Mouse (Mus musculus) layer of hippocampus, postnatal 14 days (tissue): ENCODE results near the gene Npr1. TPM values are rescaled to one million over a fixed set of nuclear protein-coding genes. Genes with fewer than 3 reads are reported as not detected.

Experiments used
- DNase-seq, 2 experiments: peaks; one replicate each; pipeline ENCODE4 v3.0.0; 2021 to 2022; ENCODE audit warnings: low spot score in 2 of 2, mixed read lengths in 1 of 2
- total RNA-seq, 2 experiments: library from RNA; stranded (reverse); gene quantifications; 2 replicates each; pipeline ENCODE4 v1.2.3; 2021

The Npr1 gene
- total RNA-seq, 2 experiments from 2014 or later: 4.2 to 6.5 TPM

- DNase-seq: no peak
These were observed 21.3 kb upstream of the Npr1 start for GRCm38 (mm10) chr3:90486998-90487397.

DNA sequence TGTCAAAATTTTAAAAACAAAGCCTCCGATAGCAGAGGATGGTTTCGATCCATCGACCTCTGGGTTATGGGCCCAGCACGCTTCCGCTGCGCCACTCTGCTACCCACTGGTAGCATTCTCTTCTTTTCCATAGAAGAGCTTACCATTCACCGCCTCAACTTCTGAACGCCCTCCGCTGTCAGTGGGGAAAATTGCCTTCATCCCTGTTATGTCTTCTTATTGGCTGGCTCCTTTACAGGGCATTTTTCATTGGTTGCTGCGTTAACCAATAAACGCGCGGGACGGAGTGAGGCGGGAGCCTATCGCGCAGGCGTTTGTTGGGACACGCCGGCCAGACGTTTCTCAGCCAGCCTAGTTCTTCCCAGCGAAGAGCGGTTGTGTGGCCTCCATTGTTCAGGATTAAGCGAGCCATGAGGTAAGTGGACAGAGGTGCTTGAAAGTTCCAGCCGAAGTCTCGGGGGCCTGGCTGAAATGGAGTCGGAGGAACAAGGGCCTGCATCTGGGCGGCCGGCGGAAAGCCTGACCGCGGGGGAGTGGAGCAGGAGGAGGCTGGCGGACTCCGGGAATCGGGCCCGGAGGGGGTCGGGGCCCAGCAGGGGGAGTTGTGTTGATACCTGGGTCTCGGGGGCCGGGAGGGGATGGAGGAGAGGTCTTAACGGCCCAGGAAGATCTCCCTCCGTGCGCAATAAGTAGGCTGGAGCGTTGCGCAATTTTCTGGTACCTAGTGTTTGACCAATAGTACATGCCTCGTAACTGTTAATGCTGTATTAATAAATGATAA, 10.4 kb upstream of the Npr1 start, which contains the start of gene Ilf2:
Gene Ilf2, plus strand, starts transcription at position 296 of the 781 bp plus-strand sequence.
- DNase-seq: peak; percentile 96 to 98

DNA sequence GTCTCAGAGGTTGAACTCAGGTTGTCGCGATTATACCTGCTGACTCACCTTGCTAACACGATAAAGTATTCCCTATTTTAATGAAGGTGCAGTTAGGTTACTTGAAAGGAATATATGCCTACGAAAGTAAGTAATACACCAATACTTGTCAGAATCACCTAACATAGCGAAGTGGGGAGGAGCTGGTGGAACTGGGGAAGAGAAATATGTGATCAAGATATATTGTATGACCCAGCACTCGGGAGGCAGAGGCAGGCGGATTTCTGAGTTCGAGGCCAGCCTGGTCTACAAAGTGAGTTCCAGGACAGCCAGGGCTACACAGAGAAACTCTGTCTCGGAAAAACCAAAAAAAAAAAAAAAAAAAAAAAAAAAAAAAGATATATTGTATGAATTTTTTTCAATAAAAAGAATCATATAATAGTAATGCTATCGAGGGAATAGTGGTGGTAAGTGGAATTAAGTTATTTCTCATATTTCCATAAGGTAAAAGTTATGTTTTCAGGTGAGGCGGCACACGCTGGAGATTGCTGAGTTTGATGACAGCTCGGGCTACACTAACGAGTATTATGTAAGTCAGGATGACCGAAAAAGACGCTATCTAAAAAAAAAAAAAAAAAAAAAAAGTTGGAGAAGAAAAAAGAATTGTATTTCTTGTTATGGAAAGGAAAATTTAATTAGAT, 9.6 kb upstream of the Npr1 start:
- DNase-seq: no peak

- no peak for DNase-seq
These were observed 6.5 kb upstream of the Npr1 start for GRCm38 (mm10) chr3:90472213-90472612.

DNA sequence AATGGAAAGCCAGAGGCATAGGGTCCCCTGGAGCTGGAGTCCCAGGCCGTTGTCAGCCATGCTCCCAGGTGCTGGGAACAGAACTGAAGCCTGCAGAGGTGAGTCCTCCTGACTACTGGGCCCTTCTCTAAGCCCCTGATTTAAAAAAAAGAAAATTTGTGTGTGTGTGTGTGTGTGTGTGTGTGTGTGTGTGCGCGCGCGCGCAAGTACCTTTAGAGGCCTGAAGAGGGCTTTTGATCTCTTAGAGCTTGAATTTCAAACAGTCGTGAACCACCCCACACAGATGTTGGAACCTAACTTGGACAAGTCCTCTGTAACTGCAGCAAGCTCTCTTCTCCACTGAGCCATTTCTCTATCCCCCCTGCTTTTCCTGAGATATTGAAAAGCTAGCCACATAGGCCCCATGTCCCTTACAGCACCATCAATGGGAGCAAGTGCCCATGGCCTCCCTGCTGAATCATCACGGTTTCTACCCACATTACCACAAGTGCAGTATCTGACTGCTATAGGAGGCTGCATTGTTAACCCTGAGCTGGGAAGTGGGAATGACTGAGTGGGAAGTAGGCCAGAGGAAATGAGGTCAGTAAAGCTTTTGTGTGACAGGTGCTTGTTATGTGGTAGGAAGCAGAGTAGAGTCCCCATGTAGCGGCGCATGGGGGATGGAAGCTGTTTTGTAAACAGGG, 2.1 kb upstream of the Npr1 start:
- DNase-seq: no peak

GRCm38 (mm10) chr3:90466311-90466766, 673 bp upstream of the Npr1 start:
- peak; percentile 44 to 79 for DNase-seq

DNA sequence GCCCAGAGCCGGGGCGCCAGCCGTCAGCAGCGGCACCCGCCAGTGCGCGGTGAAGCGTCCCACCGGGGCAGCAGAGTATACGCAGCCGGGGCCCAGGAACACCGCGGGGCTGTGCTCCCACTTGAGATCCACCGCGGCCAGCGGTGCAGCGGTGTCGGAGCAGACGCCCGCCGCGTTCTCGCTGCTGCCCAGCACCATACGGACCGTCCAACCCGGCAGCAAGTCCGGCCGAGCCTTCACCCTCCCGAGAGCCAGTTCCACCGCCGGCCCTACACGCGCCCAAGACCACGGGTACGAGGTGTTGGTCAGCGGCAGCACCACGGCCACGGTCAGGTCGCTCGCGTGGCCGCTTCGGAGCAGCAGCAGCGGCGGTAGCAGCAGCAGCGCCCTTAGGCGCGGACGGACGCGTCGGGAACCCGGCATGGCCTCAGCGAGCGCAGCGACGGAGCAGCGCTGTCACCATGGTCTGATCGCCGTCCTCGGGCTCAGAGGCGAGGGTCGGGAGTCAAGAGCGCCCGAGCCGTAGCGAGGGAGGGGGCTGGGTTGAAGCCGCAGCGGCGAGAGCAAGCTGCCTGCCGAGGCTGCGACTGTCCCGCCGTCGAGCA, 483 bp downstream of the Npr1 start:
- DNase-seq: no peak

DNA sequence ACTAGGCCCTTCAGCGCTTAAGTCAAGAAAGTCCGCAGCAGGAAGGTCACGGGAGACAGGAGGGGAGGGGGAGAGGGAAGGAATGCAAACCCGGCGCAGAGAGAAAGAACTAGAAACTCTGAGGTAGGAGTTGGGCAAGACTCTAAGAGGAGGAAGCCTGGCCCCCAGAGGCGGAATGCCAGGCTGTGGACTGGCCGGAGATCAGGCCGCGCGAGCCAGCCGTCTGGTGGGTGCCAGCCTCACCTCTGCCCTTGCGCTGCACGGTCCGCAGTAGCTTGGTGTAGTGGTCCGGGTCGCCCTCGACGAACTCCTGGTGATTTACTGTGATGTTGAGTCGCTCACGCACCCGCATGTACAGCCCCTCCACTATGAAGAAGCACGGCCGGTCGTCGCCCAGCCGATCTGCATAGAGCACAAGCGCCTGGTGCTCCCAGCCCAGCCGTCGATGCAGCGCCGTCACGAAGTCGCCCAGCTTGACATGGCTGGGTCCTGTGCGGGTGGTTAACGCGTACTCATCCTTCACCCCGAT, 1.1 kb downstream of the Npr1 start:
- DNase-seq: no peak

DNA sequence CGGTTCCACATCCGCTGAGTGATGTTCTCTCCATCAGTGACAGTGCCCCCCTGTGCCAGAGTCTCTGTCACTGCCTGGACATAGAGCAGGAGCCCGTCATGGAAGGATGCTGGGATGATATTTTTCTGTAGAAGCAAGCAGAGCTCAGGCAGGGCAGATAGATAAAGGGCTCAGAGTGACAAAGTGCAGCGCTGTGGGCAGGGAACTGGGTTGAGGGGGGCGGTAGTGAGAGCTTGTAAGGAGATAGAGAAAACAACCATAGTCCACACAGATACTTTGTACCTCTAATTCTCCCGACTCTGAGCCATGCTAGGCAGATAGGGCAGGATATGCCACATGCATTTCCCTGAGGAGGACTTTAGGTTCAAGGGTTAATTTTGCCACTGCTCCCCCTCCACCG, 3.1 kb downstream of the Npr1 start:
- no peak for DNase-seq

GRCm38 (mm10) chr3:90461935-90462334, 3.7 kb downstream of the Npr1 start:
- no peak for DNase-seq

DNA sequence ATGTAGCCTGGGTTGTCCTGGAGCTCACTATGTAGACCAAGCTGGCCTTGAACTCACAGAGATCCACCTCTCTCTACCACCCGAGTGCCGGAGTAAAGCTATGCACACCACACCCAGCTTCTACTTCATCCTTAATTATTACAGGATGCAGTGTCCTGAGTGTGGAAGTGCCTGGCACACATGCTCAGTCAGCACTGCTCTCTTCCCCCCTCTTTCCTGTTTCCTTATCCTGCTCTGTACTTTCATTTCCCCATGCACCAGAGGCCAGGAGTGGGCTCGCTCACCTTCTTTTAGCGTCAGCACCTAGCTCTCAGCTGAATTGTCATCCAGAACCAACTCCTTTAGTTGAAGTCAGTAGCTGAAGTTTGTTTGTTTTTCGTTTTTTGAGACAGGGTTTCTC, 5.4 kb downstream of the Npr1 start:
- DNase-seq: no peak

GRCm38 (mm10) chr3:90459727-90460126, 5.9 kb downstream of the Npr1 start:
- DNase-seq: no peak

GRCm38 (mm10) chr3:90454931-90455330, 10.7 kb downstream of the Npr1 start:
- DNase-seq: no peak

GRCm38 (mm10) chr3:90451396-90452095, 14.1 kb downstream of the Npr1 start:
- peak in 1 of 2 experiments; percentile 39 for DNase-seq

GRCm38 (mm10) chr3:90450874-90451273, 14.8 kb downstream of the Npr1 start:
- no peak for DNase-seq

GRCm38 (mm10) chr3:90448626-90449025, 17.0 kb downstream of the Npr1 start:
- no peak for DNase-seq

DNA sequence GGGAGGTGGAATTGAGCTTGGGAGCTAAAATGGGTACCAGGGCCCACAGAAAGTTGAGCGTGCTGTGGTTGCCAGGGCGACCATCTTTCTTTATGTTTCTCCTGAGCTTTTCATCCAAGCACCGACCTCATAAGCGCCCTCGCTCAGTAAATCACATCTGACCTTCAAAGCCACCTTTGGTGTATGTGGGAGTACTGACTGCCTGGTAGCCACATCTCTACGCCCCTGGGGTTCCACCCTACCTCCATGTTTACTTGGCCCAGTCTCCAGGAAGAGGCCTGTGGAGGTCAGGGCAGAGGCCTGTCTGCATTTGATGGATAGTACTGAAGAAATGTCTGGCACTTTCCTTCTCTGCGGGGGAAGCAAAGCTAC, 18.6 kb downstream of the Npr1 start:
- no peak for DNase-seq

GRCm38 (mm10) chr3:90446389-90447122, 19.1 kb downstream of the Npr1 start:
- peak; percentile 69 to 75 for DNase-seq

DNA sequence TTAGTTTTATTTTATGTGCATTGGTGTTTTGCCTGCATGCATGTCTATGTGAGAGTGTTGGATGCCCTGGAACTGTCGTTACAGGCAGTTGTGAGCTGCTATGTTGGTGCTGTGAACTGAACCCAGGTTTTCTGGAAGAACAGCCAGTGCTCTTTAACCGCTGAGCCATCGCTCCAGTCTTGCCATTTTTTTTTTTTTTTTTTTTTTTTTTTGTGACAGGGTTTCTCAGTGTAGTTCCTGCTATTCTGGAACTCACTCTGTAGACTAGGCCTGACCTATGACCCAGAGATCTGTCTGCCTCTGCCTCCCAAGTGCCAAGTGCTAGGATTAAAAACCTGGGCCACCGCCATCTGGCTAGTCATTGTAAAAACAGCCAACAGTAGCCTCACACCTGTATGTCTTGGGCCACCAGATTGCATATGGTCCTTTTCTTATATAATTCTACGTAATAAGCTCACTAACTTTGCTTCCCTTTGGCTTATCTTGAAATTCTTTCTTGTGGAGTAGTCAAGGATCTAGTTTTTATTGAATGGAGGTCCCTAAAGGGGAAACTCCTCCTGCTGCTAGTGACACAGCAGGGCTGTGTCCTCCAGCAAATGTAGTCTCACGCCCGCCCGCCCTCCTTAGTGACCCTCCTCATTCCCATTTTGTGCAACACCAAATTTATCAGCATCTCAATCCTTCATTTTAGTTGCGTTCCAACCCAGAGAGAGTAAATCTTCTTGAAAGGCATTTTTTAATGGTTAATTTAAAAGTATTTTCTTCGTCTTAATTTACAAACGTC, 20.1 kb downstream of the Npr1 start:
- DNase-seq: no peak
